9 mouse cellular contexts compared by ENCODE assay signal in genomic region chr7:130319799-130320556, GRCm38 (mm10).
DNase-seq lines count a peak whose midpoint lies in the region; ATAC-seq and TF ChIP-seq lines count a peak whose summit lies in the region.
"Had no signal": no experiment of that assay in that cellular context is flagged by ENCODE, and none has a peak within 500 bp of the region (broad histone marks: within the 10 kb centered on the region; RNA-seq: fewer than 3 reads in every experiment).

No protein-coding gene starts in this region.

- TF ChIP-seq CTCF in midbrain, postnatal 0 days (IDR thresholded peaks at IDR 0.05): no peak

- 0 out of 2 replicates have a peak overlapping the region, but pooled peaks have one; percentile 36 for H3K9ac ChIP-seq in midbrain, postnatal 0 days (replicated peaks; ENCODE audit: low read length, poor library complexity, severe bottlenecking)

- no peaks in the 10 kb centered on the region for H3K36me3 ChIP-seq in midbrain, postnatal 0 days (ENCODE audit: insufficient read depth, low read length)

- DNase-seq in adrenal gland, adult 18-20 months (ENCODE audit: low spot score in 2 of 2): peak; percentile 35 to 38
- peak; percentile 67 to 76 for DNase-seq in cerebellum, adult 18-20 months
- peak; percentile 45 to 61 for DNase-seq in frontal cortex, postnatal 10 days (ENCODE audit: low spot score in 2 of 2)
- peak; percentile 58 for DNase-seq in heart, postnatal 36 days
- peak; percentile 25 to 84 for DNase-seq in left cerebral cortex, postnatal 10 days (ENCODE audit: extremely low spot score in 1 of 2, low spot score in 2 of 2)
- peak; percentile 86 for DNase-seq in midbrain, postnatal 0 days (ENCODE audit: low spot score)
- DNase-seq in testis, postnatal 10 days (ENCODE audit: low spot score): peak; percentile 78
- no peak for DNase-seq in thymus, postnatal 36 days

- H3K4me3 ChIP-seq in midbrain, postnatal 0 days (ENCODE audit: low read depth, low read length): no peak overlapping the region
- H3K4me3 ChIP-seq: megakaryocyte, embryonic 14.5 days had no signal

- peaks cover 8% of the 10 kb centered on the region for H3K4me1 ChIP-seq in midbrain, postnatal 0 days (ENCODE audit: insufficient read depth, low read length)
- H3K4me1 ChIP-seq: megakaryocyte, embryonic 14.5 days had no signal

- H3K27ac ChIP-seq in midbrain, postnatal 0 days (ENCODE audit: low read depth, low read length): peak overlapping the region; percentile 38; the same call in 1 of the 2 replicates

- H3K9me3 ChIP-seq in midbrain, postnatal 0 days (ENCODE audit: low read length): no peaks in the 10 kb centered on the region

- H3K27me3 ChIP-seq in midbrain, postnatal 0 days (ENCODE audit: insufficient read depth, low read length): no peaks in the 10 kb centered on the region
- H3K27me3 ChIP-seq: megakaryocyte, embryonic 14.5 days had no signal

- 40% methylated on average over 8 of the region's 8 CpGs for WGBS in midbrain, postnatal 0 days

- intact Hi-C loops in heart, postnatal 36 days (cut with DNase I): loop anchor here (5.0 kb wide), 1 partner anchor 48 kb away; no protein-coding TSS in a partner anchor
- intact Hi-C loops in left cerebral cortex, postnatal 10 days (cut with DNase I): no loop called here

- no peak overlapping the region for H3K4me2 ChIP-seq in midbrain, postnatal 0 days (ENCODE audit: low read depth, low read length, poor library complexity, severe bottlenecking)

- 0 out of 2 replicates have a peak, but pooled peaks have one; percentile 23 for ATAC-seq in midbrain, postnatal 0 days (ENCODE audit: low FRiP score)

Comparison
In these comparisons a context has a peak if more than half of its experiments do, and no peak if none do; other contexts are left out.
1. DNase-seq: peak in adrenal gland, adult 18-20 months (2 of 2), cerebellum, adult 18-20 months (2 of 2), frontal cortex, postnatal 10 days (2 of 2), heart, postnatal 36 days (2 of 2), left cerebral cortex, postnatal 10 days (2 of 2), midbrain, postnatal 0 days (single experiment) and testis, postnatal 10 days (single experiment); none in thymus, postnatal 36 days (0 of 2).